Mouse (Mus musculus) intestine, embryonic 14.5 days (tissue): ENCODE measurements around the gene Iqcj. TPM values are rescaled to one million over a fixed set of nuclear protein-coding genes. Genes with fewer than 3 reads are reported as not detected.

Experiments used
- ATAC-seq: fragments of 200-750 bp; cut with Nextera tagmentation; replicated peaks from 2 replicates; pipeline ENCODE4 v1.8.0; 2017; ENCODE audit warnings: low read depth, moderate number of reproducible peaks, moderate TSS enrichment, moderate library complexity; ENCODE audit not compliant: low FRiP score, low TSS enrichment
- DNase-seq: peaks from one replicate; pipeline ENCODE4 v3.0.0-alpha.2; 2018; ENCODE audit warnings: low spot score
- H3K27ac ChIP-seq: fragments of 300-500 bp; sonication (generic); 2 replicates; pipeline ENCODE4 v1.5.1; 2014; ENCODE audit warnings: low read depth, mild to moderate bottlenecking, control low read depth
- H3K27me3 ChIP-seq: fragments of 300-500 bp; sonication (generic); replicated peaks from 2 replicates; pipeline ENCODE4 v1.6.1; 2014; ENCODE audit warnings: low read length, control low read depth; ENCODE audit not compliant: control insufficient read depth, insufficient read depth
- H3K36me3 ChIP-seq: fragments of 300-500 bp; sonication (generic); 2 replicates; pipeline ENCODE4 v1.6.1; 2014; ENCODE audit warnings: low read length, control low read depth; ENCODE audit not compliant: control insufficient read depth, insufficient read depth
- H3K4me1 ChIP-seq: fragments of 300-500 bp; sonication (generic); replicated peaks from 2 replicates; pipeline ENCODE4 v1.6.1; 2014; ENCODE audit warnings: low read length, control low read depth, mixed read lengths; ENCODE audit not compliant: control insufficient read depth, insufficient read depth
- H3K4me2 ChIP-seq: fragments of 300-500 bp; sonication (generic); 2 replicates; pipeline ENCODE4 v1.6.1; 2014; ENCODE audit warnings: low read length
- H3K4me3 ChIP-seq: fragments of 300-500 bp; sonication (generic); 2 replicates; pipeline ENCODE4 v1.5.1; 2014; ENCODE audit warnings: low read depth, low read length, control low read depth, mixed read lengths
- H3K9ac ChIP-seq: fragments of 300-500 bp; sonication (generic); 2 replicates; pipeline ENCODE4 v1.6.1; 2014; ENCODE audit warnings: mild to moderate bottlenecking, low read length
- H3K9me3 ChIP-seq: fragments of 300-500 bp; sonication (generic); 2 replicates; pipeline ENCODE4 v1.6.1; 2016; ENCODE audit warnings: low read length, control low read depth; ENCODE audit not compliant: control insufficient read depth
- WGBS: fragments of 180-500 bp; shearing (Covaris S2); extraction: QIAGEN DNeasy Blood & Tissue Kit; methylation state at CpG from one replicate; pipeline ENCODE4 v1.1.7; 2014; 5-methylcytosine and 5-hydroxymethylcytosine counted together
- polyA plus RNA-seq: library from polyadenylated mRNA; unstranded; fragments of >200 nt; fragmentation: Nextera tagmentation; extraction: Ambion mirVana; gene quantifications from 2 replicates; pipeline ENCODE4 v1.2.1, GENCODE M21; 2014

Iqcj gene
- polyA plus RNA-seq, 1 experiment from 2014 or later = not detected

DNA sequence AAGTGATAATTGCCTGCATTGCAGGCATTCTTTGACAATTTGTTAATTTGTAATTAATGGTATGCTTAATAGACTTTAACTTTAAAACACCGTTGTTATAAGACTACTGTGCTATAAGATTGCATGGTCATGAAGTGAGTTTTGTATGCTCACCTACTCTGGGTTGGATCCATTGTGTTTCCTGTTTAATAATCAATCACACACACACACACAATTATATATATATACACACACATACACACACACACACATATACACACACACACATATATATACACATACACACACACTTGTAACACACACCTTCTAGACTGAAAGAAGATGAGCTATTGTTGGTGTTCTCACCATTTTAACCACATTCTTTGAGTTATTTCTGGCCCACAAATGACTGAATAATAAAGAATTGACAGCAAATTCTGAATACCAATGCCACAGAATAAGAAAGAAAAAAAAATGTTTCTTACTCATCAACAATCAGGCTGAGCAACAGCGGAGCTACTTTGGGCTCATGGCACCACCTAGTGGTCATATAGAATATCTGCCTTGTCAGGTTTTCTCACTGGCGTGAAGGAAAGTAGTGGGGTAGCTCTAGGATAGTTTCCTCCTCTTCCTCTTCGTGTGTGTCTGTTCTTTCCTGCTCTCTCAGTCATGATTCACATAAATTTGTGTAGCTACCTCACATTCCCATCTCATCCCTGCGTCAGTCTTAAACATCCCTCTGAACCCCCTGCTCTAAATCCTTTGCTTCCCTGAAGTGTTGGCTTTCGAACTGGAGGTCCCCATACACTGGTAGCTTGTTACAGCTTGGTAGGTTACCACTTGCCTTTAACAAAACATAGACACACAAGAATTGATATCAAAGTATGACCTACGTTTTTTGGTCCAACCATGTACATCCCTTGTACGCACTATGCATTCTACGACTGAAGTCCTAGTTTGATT lies 153.7 kb downstream of the Iqcj start:
- ATAC-seq (no peak), DNase-seq (no peak)
- Histone ChIP-seq H3K27me3 (0 out of 2 replicates have a peak, but pooled peaks cover 5% of the 10 kb centered on the region), H3K4me3 (no peak overlapping the region), H3K4me2 (no peak overlapping the region), H3K9ac (no peak overlapping the region), H3K4me1 (no peaks in the 10 kb centered on the region), H3K36me3 (no peaks in the 10 kb centered on the region), H3K27ac (no peak overlapping the region), H3K9me3 (no peaks in the 10 kb centered on the region)
- WGBS = 50% methylated on average over 9 of the region's 9 CpGs

DNA sequence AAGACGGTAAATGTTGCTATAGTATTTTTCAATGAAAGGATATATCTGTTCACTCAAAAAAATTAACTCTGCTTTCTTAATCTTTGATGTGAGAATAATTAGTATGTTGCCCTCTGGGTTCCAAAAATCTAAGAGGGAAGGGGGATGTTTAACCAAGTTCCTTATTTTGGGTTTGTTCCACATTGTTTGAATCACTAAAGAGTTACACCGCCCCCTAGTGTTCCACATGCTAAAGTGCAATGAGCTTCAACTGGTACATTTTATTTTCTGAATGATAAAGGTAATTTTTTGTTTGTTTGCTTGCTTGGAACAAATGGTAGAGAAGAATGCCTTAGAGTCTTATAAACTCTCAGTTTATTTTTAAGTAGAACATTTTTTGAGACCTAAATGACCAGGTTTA lies 161.5 kb downstream of the Iqcj start:
- DNase-seq (no peak), ATAC-seq (no peak)
- 0 out of 2 replicates have a peak, but pooled peaks cover 13% of the 10 kb centered on the region for H3K27me3 ChIP-seq
- no peak overlapping the region for H3K9ac ChIP-seq
- no peaks in the 10 kb centered on the region for H3K9me3 ChIP-seq
- no peaks in the 10 kb centered on the region for H3K4me1 ChIP-seq
- 48% methylated on average over 2 of the region's 2 CpGs for WGBS
- H3K4me3 ChIP-seq = no peak overlapping the region
- H3K4me2 ChIP-seq = no peak overlapping the region
- H3K36me3 ChIP-seq = no peaks in the 10 kb centered on the region
- H3K27ac ChIP-seq = no peak overlapping the region

DNA sequence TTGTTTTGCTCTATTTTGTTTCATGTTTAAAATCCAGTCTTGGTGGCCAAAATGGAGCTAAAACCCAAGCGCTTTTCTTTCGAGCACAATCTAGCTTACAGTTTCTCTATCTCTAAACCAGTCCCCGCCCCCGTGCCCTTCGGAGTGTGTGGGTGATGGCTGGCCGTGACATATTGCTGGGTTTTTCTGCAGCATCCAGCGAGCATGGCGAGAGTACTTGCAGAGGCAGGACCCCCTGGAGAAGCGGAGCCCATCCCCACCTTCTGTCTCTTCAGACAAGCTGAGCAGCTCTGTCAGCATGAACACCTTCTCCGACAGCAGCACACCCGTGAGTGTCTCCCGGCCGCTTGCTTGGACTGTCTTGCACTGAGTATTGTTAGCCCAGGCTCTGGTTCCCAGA lies 163.1 kb downstream of the Iqcj start:
- DNase-seq (no peak), ATAC-seq (no peak)
- Histone ChIP-seq H3K36me3 (no peaks in the 10 kb centered on the region), H3K4me2 (no peak overlapping the region), H3K4me1 (no peaks in the 10 kb centered on the region), H3K4me3 (no peak overlapping the region), H3K9ac (no peak overlapping the region), H3K27me3 (0 out of 2 replicates have a peak, but pooled peaks cover 8% of the 10 kb centered on the region), H3K27ac (no peak overlapping the region), H3K9me3 (no peaks in the 10 kb centered on the region)
- 58% methylated on average over 13 of the region's 13 CpGs for WGBS

DNA sequence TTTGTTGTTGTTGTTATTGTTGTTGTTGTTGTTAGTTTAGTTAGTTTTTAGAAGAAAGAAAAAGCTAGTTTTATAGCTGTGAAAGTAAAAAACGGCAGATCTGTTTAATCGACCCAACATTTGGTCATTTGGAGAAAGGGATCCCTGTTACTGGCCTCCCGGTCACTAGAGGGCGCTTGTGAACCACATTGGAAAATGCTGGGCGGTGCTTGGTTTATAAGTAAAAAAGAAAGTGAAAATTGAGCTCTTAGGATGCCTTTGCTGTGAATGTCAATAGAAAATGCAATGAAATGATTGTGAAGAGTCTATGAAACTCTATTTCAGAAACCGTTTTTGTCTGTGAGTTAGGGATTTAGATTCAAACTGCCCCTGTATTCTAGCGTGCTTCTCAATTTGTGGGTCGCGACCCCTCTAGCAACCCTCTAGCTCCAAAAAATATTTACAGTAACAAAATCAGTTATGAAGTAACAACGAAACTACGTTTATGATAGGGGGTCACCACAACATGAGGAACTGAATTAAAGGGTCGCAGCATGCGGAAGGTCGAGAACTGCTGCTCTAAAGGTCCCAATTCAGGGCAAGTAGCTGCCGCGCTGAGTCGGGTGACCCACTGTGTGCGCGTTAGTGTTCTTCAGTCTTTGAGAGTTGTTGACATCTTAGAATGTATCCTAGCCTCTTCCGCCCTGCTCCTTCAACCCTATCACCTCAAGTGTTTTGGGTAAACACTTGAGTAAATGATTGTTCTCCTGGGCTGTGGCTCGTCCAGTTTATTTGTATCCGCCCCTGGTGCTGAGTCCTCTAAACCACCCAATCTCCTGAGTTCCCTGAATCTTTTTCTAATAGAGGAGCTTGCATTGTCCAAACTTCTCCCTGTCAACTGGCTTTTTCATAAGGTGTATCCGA lies 164.6 kb downstream of the Iqcj start:
- 0 out of 2 replicates have a peak, but pooled peaks cover 8% of the 10 kb centered on the region for H3K27me3 ChIP-seq
- peak; percentile 88 for DNase-seq
- peak overlapping the region; percentile 27; the same call in 1 of the 2 replicates for H3K4me3 ChIP-seq
- H3K9ac ChIP-seq = 0 out of 2 replicates have a peak overlapping the region, but pooled peaks have one; percentile 5
- H3K9me3 ChIP-seq = no peaks in the 10 kb centered on the region
- H3K36me3 ChIP-seq = no peaks in the 10 kb centered on the region
- ATAC-seq = no peak
- peak overlapping the region; percentile 46 for H3K4me2 ChIP-seq
- 46% methylated on average over 23 of the region's 23 CpGs for WGBS
- H3K4me1 ChIP-seq = no peaks in the 10 kb centered on the region
- no peak overlapping the region for H3K27ac ChIP-seq

DNA sequence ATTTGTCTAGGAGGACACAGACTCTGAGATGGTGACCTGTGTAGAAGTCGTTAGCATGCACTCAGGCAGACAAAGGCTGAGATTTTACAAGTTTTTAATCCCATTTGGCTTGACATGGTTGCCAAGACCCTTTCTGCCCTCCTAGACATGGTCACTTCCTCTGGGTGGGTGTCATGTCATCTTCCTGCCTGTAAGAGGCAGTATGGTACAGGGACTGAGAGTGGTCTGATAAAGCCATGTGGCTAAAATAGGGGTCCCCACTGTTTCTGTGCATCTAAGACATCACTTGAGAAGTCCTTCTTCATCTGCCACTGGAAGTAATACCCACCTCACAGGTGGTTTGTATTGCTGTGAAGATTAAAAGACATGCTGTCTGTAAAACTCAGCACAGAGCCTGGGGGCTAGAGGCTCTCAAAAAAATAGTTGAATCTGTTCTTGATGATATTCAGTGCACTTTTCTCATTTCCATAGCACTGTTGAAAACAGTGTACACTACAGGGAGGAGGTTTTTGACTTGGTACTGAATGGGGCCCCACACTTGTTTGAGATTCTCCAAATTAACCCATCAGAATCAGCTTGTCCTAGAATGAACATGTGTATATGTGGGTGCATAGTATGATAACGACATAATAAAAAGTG lies 167.3 kb downstream of the Iqcj start:
- no peak overlapping the region for H3K4me2 ChIP-seq
- no peaks in the 10 kb centered on the region for H3K9me3 ChIP-seq
- DNase-seq (no peak), ATAC-seq (no peak)
- 0 out of 2 replicates have a peak, but pooled peaks cover 8% of the 10 kb centered on the region for H3K27me3 ChIP-seq
- no peak overlapping the region for H3K27ac ChIP-seq
- no peaks in the 10 kb centered on the region for H3K4me1 ChIP-seq
- no peak overlapping the region for H3K4me3 ChIP-seq
- WGBS = 46% methylated on average over 2 of the region's 2 CpGs
- no peak overlapping the region for H3K9ac ChIP-seq
- no peaks in the 10 kb centered on the region for H3K36me3 ChIP-seq

DNA sequence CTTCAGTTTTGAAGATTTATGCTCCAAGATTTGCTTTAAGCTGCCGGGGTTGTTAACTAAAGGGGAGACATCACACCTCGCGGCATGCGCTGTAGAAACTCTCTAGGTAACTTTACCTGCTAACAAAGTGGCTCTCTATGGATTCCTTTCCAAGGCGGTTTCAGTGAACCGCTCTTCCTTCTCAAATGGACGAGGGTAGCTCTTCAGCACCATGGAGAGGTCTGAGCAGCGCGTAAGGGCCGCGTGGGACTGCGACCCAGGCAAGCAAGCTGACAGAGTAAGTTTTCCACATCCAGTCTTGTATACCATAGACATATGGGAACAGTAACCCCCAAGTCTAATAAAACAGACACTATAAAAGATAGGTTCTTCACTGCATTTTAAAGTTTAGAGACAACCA lies 172.7 kb downstream of the Iqcj start, which contains the start of gene Schip1:
TSS of gene Schip1 (plus strand) at position 72 of the 400 bp plus-strand sequence.
- no peaks in the 10 kb centered on the region for H3K36me3 ChIP-seq
- no peaks in the 10 kb centered on the region for H3K9me3 ChIP-seq
- H3K4me1 ChIP-seq = no peaks in the 10 kb centered on the region
- H3K9ac ChIP-seq = no peak within 1 kb of the TSS
- no peak within 1 kb of the TSS for H3K4me3 ChIP-seq
- H3K4me2 ChIP-seq = no peak within 1 kb of the TSS
- 28% methylated on average over 12 of the region's 12 CpGs for WGBS
- ATAC-seq (no peak), DNase-seq (peak; percentile 82)
- no peaks in the 10 kb centered on the region for H3K27me3 ChIP-seq
- no peak within 1 kb of the TSS for H3K27ac ChIP-seq

DNA sequence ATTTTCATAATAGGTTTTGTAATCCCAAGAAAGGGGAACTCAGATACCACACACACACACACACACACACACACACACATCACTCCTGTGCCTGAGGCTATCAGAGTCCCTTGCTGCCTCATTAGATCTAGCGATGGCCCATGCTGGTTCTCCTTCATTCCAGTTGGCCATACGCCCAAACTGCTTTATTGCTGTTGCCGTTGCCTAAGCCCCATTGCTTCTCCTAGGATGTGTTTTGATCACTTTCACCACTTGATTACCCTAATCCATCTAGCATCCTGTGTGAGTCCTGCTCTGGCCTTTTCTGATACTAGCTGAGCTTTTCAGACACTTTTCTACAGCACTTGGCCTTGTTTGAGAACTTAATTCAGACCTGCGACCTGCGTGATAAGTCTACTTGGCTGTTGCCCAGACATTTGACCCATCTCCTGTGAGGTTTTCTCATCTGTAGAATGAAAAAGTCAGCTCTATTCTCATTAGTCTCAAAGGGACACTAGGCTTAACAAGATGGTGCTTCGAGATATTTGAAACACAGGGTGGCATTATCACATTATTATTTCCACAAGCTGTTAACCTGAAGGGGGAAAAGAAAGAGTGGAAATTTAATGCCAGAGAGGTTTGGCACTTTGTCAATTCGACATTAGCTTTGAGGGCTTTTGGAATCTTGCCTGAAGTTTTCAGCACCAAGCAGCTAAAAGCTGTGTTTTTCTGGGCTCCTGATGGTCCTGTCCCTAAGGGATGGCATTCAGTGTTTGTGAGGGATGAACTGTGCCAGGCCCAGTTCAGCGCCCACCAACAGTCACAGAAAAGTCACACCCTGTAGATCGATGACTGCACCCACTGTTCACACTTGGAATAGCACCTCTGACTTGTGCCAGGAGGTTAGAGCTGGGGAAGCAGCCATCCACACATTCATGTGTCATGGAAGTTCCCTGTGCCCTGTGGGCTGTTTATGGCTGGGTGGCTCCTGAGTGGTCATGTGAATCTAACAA lies 179.7 kb downstream of the Iqcj start:
- H3K9me3 ChIP-seq = no peaks in the 10 kb centered on the region
- no peaks in the 10 kb centered on the region for H3K36me3 ChIP-seq
- H3K27me3 ChIP-seq = no peaks in the 10 kb centered on the region
- DNase-seq (no peak), ATAC-seq (no peak)
- H3K4me3 ChIP-seq = no peak overlapping the region
- 74% methylated on average over 9 of the region's 9 CpGs for WGBS
- H3K9ac ChIP-seq = no peak overlapping the region
- H3K27ac ChIP-seq = no peak overlapping the region
- no peak overlapping the region for H3K4me2 ChIP-seq
- no peaks in the 10 kb centered on the region for H3K4me1 ChIP-seq
